Mouse (Mus musculus) spleen, postnatal 14 days (tissue): ENCODE measurements around the gene Fam71a.

Experiments used
- DNase-seq, 2 experiments: peaks; one replicate each; pipeline ENCODE4 v3.0.0; 2021 to 2022; ENCODE audit warnings: low spot score in 2 of 2

The Fam71a gene

GRCm38 (mm10) chr1:191164717-191165116 is at the start of gene Fam71a:
Gene Fam71a, minus strand, starts transcription at chr1:191164817.
- DNase-seq = no peak

- no peak for DNase-seq
These were observed 46.5 kb upstream of the Fam71a start for GRCm38 (mm10) chr1:191211096-191211495.

- no peak for DNase-seq
These were observed 41.2 kb upstream of the Fam71a start for GRCm38 (mm10) chr1:191205791-191206190.

- DNase-seq = no peak
These were observed 40.3 kb upstream of the Fam71a start for GRCm38 (mm10) chr1:191204876-191205275.

- DNase-seq = no peak
These were observed 38.9 kb upstream of the Fam71a start for GRCm38 (mm10) chr1:191203496-191203895.

- DNase-seq = no peak
These were observed 37.8 kb upstream of the Fam71a start for GRCm38 (mm10) chr1:191202208-191202952.

- no peak for DNase-seq
These were observed 36.4 kb upstream of the Fam71a start for GRCm38 (mm10) chr1:191200816-191201602.

GRCm38 (mm10) chr1:191197916-191198315 is 33.3 kb upstream of the Fam71a start:
- no peak for DNase-seq

- DNase-seq = no peak
These were observed 31.4 kb upstream of the Fam71a start for GRCm38 (mm10) chr1:191196016-191196415.

GRCm38 (mm10) chr1:191193657-191194424 is 29.2 kb upstream of the Fam71a start:
- DNase-seq = no peak

GRCm38 (mm10) chr1:191192751-191193150 is 28.1 kb upstream of the Fam71a start:
- DNase-seq = no peak

GRCm38 (mm10) chr1:191192213-191192612 is 27.6 kb upstream of the Fam71a start:
- DNase-seq = no peak

GRCm38 (mm10) chr1:191189671-191190372 is 25.2 kb upstream of the Fam71a start:
- DNase-seq = no peak

GRCm38 (mm10) chr1:191186386-191186770 is 21.8 kb upstream of the Fam71a start:
- DNase-seq = no peak

- no peak for DNase-seq
These were observed 21.3 kb upstream of the Fam71a start for GRCm38 (mm10) chr1:191185761-191186385.

GRCm38 (mm10) chr1:191184841-191185251 is 20.2 kb upstream of the Fam71a start:
- DNase-seq = no peak

GRCm38 (mm10) chr1:191184066-191184815 is 19.6 kb upstream of the Fam71a start:
- no peak for DNase-seq

- peak; percentile 51 to 58 for DNase-seq
These were observed 18.8 kb upstream of the Fam71a start for GRCm38 (mm10) chr1:191183163-191184065.

- peak in 1 of 2 experiments; percentile 12 for DNase-seq
These were observed 18.0 kb upstream of the Fam71a start for GRCm38 (mm10) chr1:191182431-191183162.
